Mouse (Mus musculus) small intestine, adult 2 months (tissue): ENCODE data around the gene Cgnl1. TPM values are rescaled to one million over a fixed set of nuclear protein-coding genes. Genes with fewer than 3 reads are reported as not detected.
A peak's percentile ranks its signal among the peaks of the same experiment; 100 is the strongest.

Experiments
- H3K27ac ChIP-seq: fragments of 200-500 bp; 2 replicates; pipeline ENCODE4 v1.5.1; 2012; ENCODE audit warnings: low read depth, low read length, control low read depth, inconsistent platforms; ENCODE audit not compliant: insufficient read depth
- H3K27me3 ChIP-seq: fragments of 200-500 bp; 2 replicates; pipeline ENCODE4 v1.6.1; 2012; ENCODE audit warnings: mild to moderate bottlenecking, moderate library complexity, low read length, inconsistent platforms; ENCODE audit not compliant: control insufficient read depth, insufficient read depth
- H3K36me3 ChIP-seq: fragments of 200-500 bp; 2 replicates; pipeline ENCODE4 v1.6.1; 2012; ENCODE audit warnings: mild to moderate bottlenecking, low read length, control low read depth, inconsistent platforms; ENCODE audit not compliant: control insufficient read depth, insufficient read depth
- H3K4me1 ChIP-seq: fragments of 200-500 bp; 2 replicates; pipeline ENCODE4 v1.6.1; 2012; ENCODE audit warnings: low read length, inconsistent platforms, mixed read lengths; ENCODE audit not compliant: control insufficient read depth, insufficient read depth, insufficient read length
- H3K4me3 ChIP-seq: fragments of 200-500 bp; 2 replicates; pipeline ENCODE4 v1.5.1; 2012; ENCODE audit warnings: low read depth, mild to moderate bottlenecking, control low read depth, inconsistent platforms, low read length, moderate library complexity
- CTCF ChIP-seq: fragments of 200-500 bp; IDR thresholded peaks from 2 replicates; pipeline ENCODE4 v1.5.1; 2012; ENCODE audit warnings: low read depth, mild to moderate bottlenecking, control low read depth, inconsistent platforms, low read length, moderate library complexity, mixed read lengths; ENCODE audit not compliant: insufficient replicate concordance, insufficient read length; ENCODE audit errors: extremely low read depth
- POLR2A ChIP-seq: fragments of 200-500 bp; IDR thresholded peaks from 2 replicates; pipeline ENCODE4 v1.6.1; 2012; ENCODE audit warnings: low read depth, mild to moderate bottlenecking, control low read depth, inconsistent platforms, low read length, moderate library complexity
- WGBS: fragments of 180-500 bp; shearing (Covaris S2); methylation state at CpG from one replicate; pipeline ENCODE4 v1.1.7; 2018; 5-methylcytosine and 5-hydroxymethylcytosine counted together
- polyA plus RNA-seq: library from polyadenylated mRNA; depleted of rRNA; stranded (reverse); fragments of >200 nt; gene quantifications from 2 replicates; pipeline ENCODE4 v1.2.3, GENCODE M21; 2012

Cgnl1 gene
- polyA plus RNA-seq, 1 experiment: 1.0 TPM

DNA sequence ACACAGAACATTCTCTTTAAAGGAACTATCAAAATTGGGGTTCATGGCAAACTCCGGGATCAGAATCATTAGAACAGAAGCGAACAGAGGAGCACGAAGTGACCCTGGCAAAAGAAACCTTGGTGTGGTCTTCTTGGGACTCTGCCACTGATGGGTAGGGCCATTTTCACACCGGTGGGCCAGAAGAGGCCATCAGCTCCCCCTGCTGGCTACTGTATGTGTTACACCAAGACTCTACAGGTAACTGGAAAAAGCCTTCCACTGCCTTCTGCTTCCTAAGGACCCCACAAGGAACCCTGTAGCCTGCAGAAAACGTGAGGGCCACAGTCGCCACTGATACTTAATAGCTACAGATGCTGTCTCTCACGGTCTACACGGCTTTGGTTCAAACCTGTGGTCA is 154.0 kb downstream of the Cgnl1 start:
- 52% methylated on average over 8 of the region's 8 CpGs for WGBS
- H3K27ac ChIP-seq: no peak overlapping the region
- H3K4me1 ChIP-seq: no peaks in the 10 kb centered on the region; the same call in 1 of the 2 replicates
- TF ChIP-seq POLR2A (no peak), CTCF (peak; percentile 77; the same call in 1 of the 2 replicates)
- no peaks in the 10 kb centered on the region for H3K36me3 ChIP-seq
- no peaks in the 10 kb centered on the region for H3K27me3 ChIP-seq
- H3K4me3 ChIP-seq: no peak overlapping the region

- Histone ChIP-seq H3K27ac (no peak overlapping the region), H3K4me3 (no peak overlapping the region), H3K27me3 (no peaks in the 10 kb centered on the region), H3K36me3 (no peaks in the 10 kb centered on the region), H3K4me1 (peaks cover 7% of the 10 kb centered on the region; the same call in 1 of the 2 replicates)
- no peak for TF ChIP-seq POLR2A
- peak; percentile 94; the same call in 1 of the 2 replicates for TF ChIP-seq CTCF
- WGBS: 9% methylated on average over 3 of the region's 3 CpGs
These were observed 155.2 kb downstream of the Cgnl1 start for GRCm38 (mm10) chr9:71616185-71616584.

DNA sequence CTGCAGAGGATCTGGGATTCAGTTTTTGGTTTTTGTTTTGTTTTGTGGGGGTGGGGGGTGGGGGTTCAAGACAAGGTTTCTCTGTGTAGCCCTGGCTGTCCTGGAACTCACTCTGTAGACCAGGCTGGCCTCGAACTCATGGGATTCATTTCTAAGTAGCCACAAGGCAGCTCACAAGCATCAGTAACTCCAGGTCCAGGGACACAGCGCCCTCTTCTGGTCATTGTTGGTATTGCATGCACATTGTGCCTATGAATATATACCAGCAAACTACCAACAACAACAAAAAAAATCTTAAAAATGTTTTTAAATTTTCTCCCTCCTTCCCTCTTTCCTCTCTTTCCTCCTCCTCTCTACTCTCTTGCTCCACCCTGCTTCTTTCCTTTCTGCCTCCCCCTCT is 156.8 kb downstream of the Cgnl1 start:
- no peak overlapping the region for H3K27ac ChIP-seq
- TF ChIP-seq CTCF (peak; percentile 75; the same call in 1 of the 2 replicates), POLR2A (no peak)
- 22% methylated on average over 2 of the region's 2 CpGs for WGBS
- H3K36me3 ChIP-seq: no peaks in the 10 kb centered on the region
- H3K27me3 ChIP-seq: no peaks in the 10 kb centered on the region
- no peak overlapping the region for H3K4me3 ChIP-seq
- peaks cover 7% of the 10 kb centered on the region; the same call in 1 of the 2 replicates for H3K4me1 ChIP-seq

DNA sequence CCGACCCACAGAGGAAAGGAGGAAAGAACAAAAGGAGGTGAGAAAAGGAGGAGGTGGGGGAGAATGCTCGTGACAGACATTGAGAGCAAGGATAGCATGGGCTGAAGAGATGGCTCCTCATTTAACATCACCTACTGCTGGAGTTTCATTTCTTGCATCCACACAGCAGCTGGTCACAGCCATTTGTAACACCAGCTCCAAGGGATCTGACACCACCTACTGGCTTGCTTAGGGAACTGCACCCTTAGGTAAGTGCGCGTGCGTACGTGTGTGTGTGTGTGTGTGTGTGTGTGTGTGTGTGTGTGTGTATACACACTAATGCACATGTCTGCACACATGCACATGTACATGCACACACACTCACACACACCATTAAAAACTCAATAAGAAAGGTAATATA is 158.4 kb downstream of the Cgnl1 start:
- Histone ChIP-seq H3K27me3 (no peaks in the 10 kb centered on the region), H3K4me3 (no peak overlapping the region), H3K36me3 (no peaks in the 10 kb centered on the region), H3K27ac (no peak overlapping the region), H3K4me1 (peaks cover 7% of the 10 kb centered on the region; the same call in 1 of the 2 replicates)
- TF ChIP-seq POLR2A (no peak), CTCF (peak; percentile 59; the same call in 1 of the 2 replicates)
- WGBS: 87% methylated on average over 6 of the region's 6 CpGs

DNA sequence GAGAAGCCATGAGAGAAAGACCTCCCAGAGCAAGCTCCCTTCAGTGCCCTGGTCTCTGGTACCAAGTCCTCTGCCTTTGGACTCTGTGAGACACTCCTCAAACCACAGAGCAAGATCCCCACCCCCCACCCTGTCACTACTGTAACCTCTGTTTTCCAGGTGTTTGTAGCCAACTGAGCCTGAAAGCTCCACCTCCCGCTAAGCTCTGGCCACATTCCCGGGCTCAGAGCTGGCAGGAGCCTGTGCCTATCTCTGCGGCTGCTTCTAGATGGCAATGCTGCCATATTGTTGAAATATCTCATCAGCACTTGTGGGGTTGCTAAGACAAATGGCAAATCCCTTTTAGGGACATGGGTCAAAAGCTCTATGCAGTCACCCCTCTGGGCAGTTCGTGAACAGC is 159.5 kb downstream of the Cgnl1 start:
- H3K4me1 ChIP-seq: peaks cover 7% of the 10 kb centered on the region; the same call in 1 of the 2 replicates
- TF ChIP-seq POLR2A (no peak), CTCF (no peak)
- WGBS: 43% methylated on average over 4 of the region's 4 CpGs

GRCm38 (mm10) chr9:71609010-71609409 is 162.4 kb downstream of the Cgnl1 start:
- Histone ChIP-seq H3K36me3 (no peaks in the 10 kb centered on the region), H3K4me1 (peaks cover 7% of the 10 kb centered on the region; the same call in 1 of the 2 replicates), H3K27me3 (no peaks in the 10 kb centered on the region), H3K4me3 (no peak overlapping the region), H3K27ac (no peak overlapping the region)
- 20% methylated on average over 6 of the region's 6 CpGs for WGBS
- TF ChIP-seq POLR2A (no peak), CTCF (no peak)

More for the DNA sequence above, 159.5 kb downstream of the Cgnl1 start:
- H3K27ac ChIP-seq: no peak overlapping the region
- no peak overlapping the region for H3K4me3 ChIP-seq
- no peaks in the 10 kb centered on the region for H3K36me3 ChIP-seq
- H3K27me3 ChIP-seq: no peaks in the 10 kb centered on the region

- TF ChIP-seq POLR2A: no peak
- no peak for TF ChIP-seq CTCF
- 52% methylated on average over 13 of the region's 13 CpGs for WGBS
- H3K36me3 ChIP-seq: no peaks in the 10 kb centered on the region
- no peaks in the 10 kb centered on the region for H3K4me1 ChIP-seq
- H3K4me3 ChIP-seq: no peak overlapping the region
- H3K27ac ChIP-seq: no peak overlapping the region
- H3K27me3 ChIP-seq: no peaks in the 10 kb centered on the region
These were observed 164.9 kb downstream of the Cgnl1 start for GRCm38 (mm10) chr9:71606296-71607057.
